Mouse (Mus musculus) erythroblast, adult 5-6 weeks (primary cell): ENCODE measurements around the gene Ces1d. TPM values are rescaled to one million over a fixed set of nuclear protein-coding genes. Genes with fewer than 3 reads are reported as not detected.
"Not testable (repeated sequence)": the region's sequence is repeated elsewhere in the genome, so short reads cannot be mapped to it uniquely, and the experiment has no call there.

Source experiments
- ATAC-seq: replicated peaks from 2 replicates; pipeline ENCODE4 v1.8.0; 2016; ENCODE audit warnings: moderate number of reproducible peaks, mild to moderate bottlenecking, moderate TSS enrichment, inconsistent platforms; ENCODE audit not compliant: poor library complexity, low FRiP score, severe bottlenecking
- total RNA-seq, 2 experiments: library from RNA; stranded (forward) in 1 of 2; stranded (reverse) in 1 of 2; fragments of 150-400 nt in 1 of 2; fragments of 200-764, 138-1000 nt in 1 of 2; gene quantifications; 2 replicates each; pipeline versions ENCODE4 v1.2.3 to v1.2.4; 2015 to 2017; ENCODE audit warnings: low replicate concordance in 2 of 2

Gene Ces1d
- total RNA-seq (2015; ENCODE audit: low replicate concordance) (0.42 TPM in 1 of 2 replicates, not detected in the other), total RNA-seq (2017; ENCODE audit: low replicate concordance) (not detected in 2 replicates)

GRCm38 (mm10) chr8:93197685-93198525 is at the start of gene Ces1d:
Ces1d (minus strand) TSS chr8:93197838.
- no peak for ATAC-seq

DNA sequence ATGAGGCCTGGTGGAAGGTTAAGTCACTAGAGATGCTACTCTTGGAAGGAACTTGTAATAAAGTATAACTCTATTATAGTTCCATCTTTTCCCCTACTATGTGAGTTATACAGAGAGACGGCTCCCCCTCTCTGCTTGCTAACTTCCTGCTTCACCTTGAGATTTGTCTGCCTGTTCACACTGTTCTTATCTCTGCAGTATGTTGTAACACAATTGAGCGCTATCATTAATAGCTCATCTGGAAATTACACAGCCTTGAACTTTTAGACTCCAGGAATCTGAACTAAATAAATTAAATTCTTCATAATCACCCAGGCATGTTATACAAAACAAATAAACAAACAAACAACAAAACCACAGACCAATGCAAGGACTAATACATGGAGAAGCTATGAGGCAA is 48.4 kb upstream of the Ces1d start:
- ATAC-seq = no peak

DNA sequence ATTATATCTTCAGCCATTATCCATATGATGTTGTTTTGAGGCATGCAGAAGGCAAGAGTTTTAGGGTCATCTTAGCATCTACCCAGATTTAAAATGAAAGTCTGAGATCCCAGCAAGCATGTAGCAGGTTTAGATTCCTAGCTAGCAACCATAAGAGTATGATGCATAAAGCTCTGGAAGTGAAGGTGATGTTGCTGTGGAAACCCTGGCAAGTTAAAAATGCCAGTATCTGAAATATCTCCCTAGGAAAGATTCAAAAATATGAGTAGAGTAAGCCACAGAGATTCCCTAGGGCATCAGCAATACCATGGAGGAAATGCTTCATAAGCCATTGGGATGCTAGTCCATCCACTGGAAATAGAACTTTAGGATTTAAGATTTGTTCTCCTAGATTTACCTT is 42.2 kb upstream of the Ces1d start:
- ATAC-seq = no peak

DNA sequence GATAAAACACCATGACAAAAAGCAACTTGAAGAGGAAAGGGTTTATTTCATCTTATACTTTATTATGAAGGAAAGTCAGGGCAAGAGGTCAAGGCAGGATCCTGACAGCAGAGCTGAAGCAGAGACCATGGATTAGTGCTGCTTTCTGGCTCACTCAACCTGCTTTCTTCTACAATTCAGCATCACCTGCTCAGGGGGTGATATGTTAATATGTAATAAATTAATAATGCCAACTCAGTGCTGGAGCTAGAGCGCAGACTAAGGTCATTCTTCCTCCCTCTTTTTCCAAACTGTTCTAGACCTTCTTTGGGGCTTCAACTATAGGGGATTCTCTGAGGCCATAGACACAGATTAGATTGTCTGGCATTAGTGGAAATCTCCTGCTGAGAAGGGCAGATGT is 38.0 kb upstream of the Ces1d start:
- ATAC-seq = no peak

DNA sequence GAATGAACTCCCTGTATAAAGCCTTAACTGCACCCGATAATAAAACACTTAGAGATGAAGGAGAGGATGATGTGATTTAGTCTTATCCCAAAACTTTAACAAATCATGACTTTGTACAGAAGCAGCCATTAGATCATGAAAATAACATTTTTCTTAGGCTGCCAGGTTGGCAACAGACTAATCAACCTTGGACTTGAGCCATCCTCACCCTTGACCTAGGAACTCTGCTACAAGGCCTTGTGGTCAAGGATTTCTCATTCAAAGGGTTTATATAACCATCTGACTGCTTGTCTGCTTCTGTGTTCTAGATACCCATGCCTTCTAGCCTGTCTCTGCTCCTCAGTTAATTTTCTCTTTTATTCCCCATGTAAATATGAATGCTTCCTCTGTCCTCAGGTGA is 37.1 kb upstream of the Ces1d start:
- ATAC-seq = no peak

DNA sequence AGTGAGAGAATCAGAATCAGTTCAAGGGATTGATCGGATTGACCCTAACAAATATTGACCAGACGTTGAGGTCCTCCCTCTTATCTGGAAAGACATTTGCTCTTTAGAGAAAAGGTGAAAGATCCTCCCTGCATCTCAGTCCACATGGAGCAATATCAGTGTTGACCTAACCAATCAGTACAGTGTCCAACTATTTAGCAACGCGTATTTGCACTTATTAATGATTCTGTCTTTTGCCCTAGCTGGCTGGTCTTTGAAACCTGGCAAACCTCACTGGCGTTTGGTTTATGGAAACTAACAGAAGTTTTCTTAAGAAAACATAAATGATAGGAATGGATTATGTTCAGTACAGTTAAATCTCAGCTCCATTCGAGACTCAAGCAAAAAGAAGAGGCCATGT is 36.4 kb upstream of the Ces1d start:
- ATAC-seq = no peak

DNA sequence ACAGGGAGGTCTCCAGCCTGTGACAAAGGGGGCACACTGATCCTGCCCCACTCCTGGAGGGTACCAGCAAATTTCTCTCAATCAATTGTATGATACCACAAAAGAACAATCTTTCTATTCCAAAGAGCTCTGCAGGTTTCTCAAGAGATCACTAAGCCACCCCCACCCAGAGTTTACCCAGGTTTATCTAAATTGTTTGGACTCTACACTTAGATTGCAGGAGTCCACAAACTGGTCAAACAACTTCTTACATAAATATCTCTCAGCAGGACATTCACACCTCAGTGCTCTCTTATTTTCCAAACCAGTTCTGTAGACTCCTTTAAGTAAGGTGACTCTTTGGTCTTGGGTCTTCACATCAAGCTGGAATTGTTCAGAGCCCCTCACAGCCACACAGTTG is 31.8 kb upstream of the Ces1d start, which contains the start of gene Ces1e:
TSS of gene Ces1e (minus strand) at position 174 of the 400 bp plus-strand sequence.
- ATAC-seq = no peak

- ATAC-seq = no peak
Observed at GRCm38 (mm10) chr8:93228673-93229370, 31.2 kb upstream of the Ces1d start.

- ATAC-seq = not testable (repeated sequence)
Observed at GRCm38 (mm10) chr8:93226471-93226870, 28.8 kb upstream of the Ces1d start.

DNA sequence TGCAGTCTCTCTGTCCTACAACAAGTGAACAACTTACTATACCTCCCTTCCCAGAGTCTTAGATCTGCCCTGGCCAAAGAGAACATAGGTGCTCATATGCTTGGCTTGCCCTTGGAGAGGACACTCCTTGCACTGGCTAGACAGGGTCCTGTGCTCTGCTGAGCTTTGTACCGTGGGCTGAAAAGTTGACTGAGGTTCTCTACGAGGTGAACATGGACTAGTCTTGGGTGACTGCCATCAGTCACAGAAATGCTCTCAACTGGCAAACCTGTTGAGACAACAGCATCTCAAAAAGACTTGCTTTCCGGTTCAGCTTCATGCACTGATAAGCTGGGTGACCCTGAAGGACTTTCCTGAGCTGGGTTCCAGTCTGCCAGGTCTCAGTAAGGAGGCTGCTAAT is 24.3 kb upstream of the Ces1d start:
- ATAC-seq = no peak

DNA sequence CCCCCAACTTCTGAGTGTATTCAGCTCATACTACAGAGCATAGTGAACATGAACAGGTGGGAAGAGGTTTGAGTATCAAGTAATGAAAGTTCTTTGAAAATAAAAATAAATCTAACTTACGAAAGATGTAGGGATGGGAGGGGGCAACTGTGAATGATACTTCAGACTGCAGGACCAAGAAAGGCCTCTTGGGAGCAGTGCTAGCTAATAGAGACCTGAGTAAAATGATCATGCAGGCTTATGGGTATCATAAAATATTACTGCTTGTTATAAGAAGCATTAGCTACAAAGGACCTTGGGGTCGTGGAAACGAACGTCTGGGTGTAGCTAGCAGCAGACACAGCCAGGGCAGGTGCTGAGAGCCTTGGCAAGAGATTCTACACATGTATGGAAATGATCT is 20.2 kb upstream of the Ces1d start:
- no peak for ATAC-seq

- ATAC-seq = no peak
Observed at GRCm38 (mm10) chr8:93217375-93217774, 19.7 kb upstream of the Ces1d start.

- no peak for ATAC-seq
Observed at GRCm38 (mm10) chr8:93211091-93211490, 13.5 kb upstream of the Ces1d start.

DNA sequence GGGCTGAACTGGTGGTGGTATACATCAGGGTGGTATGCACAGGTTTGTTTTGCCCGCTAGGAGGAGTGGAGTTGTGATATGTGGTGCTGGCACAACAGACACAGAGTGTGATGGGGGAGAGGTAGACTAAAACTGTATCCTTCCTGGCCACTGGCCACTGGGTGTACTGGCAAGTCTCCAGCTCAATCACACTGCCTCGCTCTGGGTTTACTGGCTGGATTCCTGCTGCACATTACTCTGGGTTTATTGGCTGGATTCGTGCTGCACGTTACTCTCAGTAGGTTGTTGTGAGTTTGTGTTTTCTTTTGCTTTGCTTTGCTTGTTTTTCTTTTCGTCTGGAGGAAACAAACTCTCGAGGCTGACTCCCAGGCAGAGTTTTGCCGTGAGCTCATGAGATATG is 1.5 kb upstream of the Ces1d start:
- not testable (repeated sequence) for ATAC-seq

- ATAC-seq = no peak
Observed at GRCm38 (mm10) chr8:93196436-93196835, 1.2 kb downstream of the Ces1d start.

GRCm38 (mm10) chr8:93180581-93181129 is 17.0 kb downstream of the Ces1d start:
- ATAC-seq = no peak

GRCm38 (mm10) chr8:93176593-93176992 is 21.0 kb downstream of the Ces1d start:
- no peak for ATAC-seq

GRCm38 (mm10) chr8:93174554-93174953 is 23.1 kb downstream of the Ces1d start:
- ATAC-seq = no peak

GRCm38 (mm10) chr8:93171846-93172590 is 25.6 kb downstream of the Ces1d start:
- ATAC-seq = no peak

- ATAC-seq = no peak
Observed at GRCm38 (mm10) chr8:93163363-93163762, 34.3 kb downstream of the Ces1d start.
